30 mouse cellular contexts compared by ENCODE assay signal in the genomic region with DNA sequence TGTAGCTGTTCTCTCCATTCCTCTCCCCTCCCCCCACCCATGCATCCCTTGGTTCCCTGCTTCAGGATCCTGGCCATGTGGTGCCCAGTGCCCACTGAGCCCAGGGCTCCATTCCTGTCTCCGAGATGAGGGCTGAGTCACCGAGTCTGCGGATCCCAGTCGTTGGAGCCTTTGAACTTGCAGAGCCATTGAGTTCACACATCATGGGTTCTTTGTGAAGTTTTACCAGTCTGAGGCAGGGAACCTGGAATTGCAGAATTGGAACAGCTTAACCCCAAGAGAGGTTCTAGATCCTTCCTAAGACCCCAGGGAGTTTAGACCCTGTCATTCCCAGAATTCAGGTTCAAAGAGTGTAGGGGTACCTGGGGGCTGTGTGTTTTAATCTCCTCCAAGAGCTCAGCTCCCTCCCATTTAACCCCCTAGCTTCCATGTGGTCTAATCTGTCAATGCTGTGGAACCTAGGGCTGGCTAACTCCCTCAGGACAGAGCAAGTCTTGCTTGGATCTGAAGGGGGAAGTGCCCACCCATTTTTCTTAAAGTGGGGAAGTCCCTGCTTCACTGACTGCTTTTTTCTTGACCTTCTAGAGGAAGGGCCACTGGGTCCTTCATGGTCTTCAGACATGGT. TPM values are rescaled to one million over a fixed set of nuclear protein-coding genes. Genes with fewer than 3 reads are reported as not detected.
A peak's percentile ranks its signal among the peaks of the same experiment; 100 is the strongest.
DNase-seq lines count a peak whose midpoint lies in the region; ATAC-seq and TF ChIP-seq lines count a peak whose summit lies in the region.
"Had no signal": no experiment of that assay in that cellular context is flagged by ENCODE, and none has a peak within 500 bp of the region (broad histone marks: within the 10 kb centered on the region; RNA-seq: fewer than 3 reads in every experiment).

No protein-coding gene starts in this region.

- H3K9ac ChIP-seq in midbrain, embryonic 16.5 days (ENCODE audit: low read depth, low read length), result no peak overlapping the region
- no peak overlapping the region for H3K9ac ChIP-seq in midbrain, embryonic 15.5 days
- H3K9ac ChIP-seq: embryonic facial prominence, embryonic 13.5 days; forebrain, embryonic 15.5 days; hindbrain, embryonic 14.5 days; kidney, embryonic 15.5 days; limb, embryonic 15.5 days; liver, embryonic 13.5 days had no signal

- H3K4me3 ChIP-seq in cerebellum, adult 2 months (replicated peaks; ENCODE audit: insufficient read depth, low read depth, low read length), result peak overlapping the region; percentile 6
- H3K4me3 ChIP-seq in midbrain, embryonic 16.5 days (ENCODE audit: low read depth, low read length), result no peak overlapping the region
- no peak overlapping the region for H3K4me3 ChIP-seq in midbrain, embryonic 15.5 days
- H3K4me3 ChIP-seq: embryonic facial prominence, embryonic 13.5 days; forebrain, embryonic 10.5 days; forebrain, embryonic 15.5 days; kidney, embryonic 15.5 days; layer of hippocampus, adult 2 months; limb, embryonic 15.5 days; liver, embryonic 13.5 days had no signal

- no peaks in the 10 kb centered on the region for H3K27me3 ChIP-seq in cerebellum, adult 2 months (ENCODE audit: control insufficient read depth, insufficient read depth, low read length)
- peaks cover 6% of the 10 kb centered on the region for H3K27me3 ChIP-seq in midbrain, embryonic 16.5 days (ENCODE audit: control insufficient read depth, insufficient read depth, low read depth, low read length)
- peaks cover under 1% of the 10 kb centered on the region for H3K27me3 ChIP-seq in midbrain, embryonic 15.5 days (replicated peaks)

- intact Hi-C loops in heart, postnatal 10 days (cut with DNase I), result no loop called here

- peaks cover 66% of the 10 kb centered on the region for H3K4me1 ChIP-seq in cerebellum, adult 2 months (ENCODE audit: control insufficient read depth, insufficient read depth, low read length)
- H3K4me1 ChIP-seq in midbrain, embryonic 16.5 days (ENCODE audit: control insufficient read depth, insufficient read depth, low read length), result peaks cover under 1% of the 10 kb centered on the region; the same call in 1 of the 2 replicates
- H3K4me1 ChIP-seq in midbrain, embryonic 15.5 days, result peaks cover 17% of the 10 kb centered on the region
- H3K4me1 ChIP-seq: forebrain, embryonic 15.5 days; liver, embryonic 13.5 days had no signal

- H3K27ac ChIP-seq in cerebellum, adult 2 months (ENCODE audit: insufficient read depth, low read length), result peak overlapping the region; percentile 90
- H3K27ac ChIP-seq in midbrain, embryonic 16.5 days (ENCODE audit: low read length), result no peak overlapping the region
- H3K27ac ChIP-seq in midbrain, embryonic 15.5 days, result no peak overlapping the region
- H3K27ac ChIP-seq: embryonic facial prominence, embryonic 13.5 days; forebrain, embryonic 15.5 days; hindbrain, embryonic 14.5 days; kidney, embryonic 15.5 days; layer of hippocampus, adult 2 months; limb, embryonic 15.5 days; liver, embryonic 13.5 days had no signal

- peak; percentile 49 for DNase-seq in cerebellum, adult 11 months
- peak; percentile 62 to 78 for DNase-seq in cerebellum, adult 2 months
- peak; percentile 53 to 57 for DNase-seq in cerebellum, postnatal 36 days
- no peak for DNase-seq in heart, postnatal 10 days
- DNase-seq: adrenal gland, postnatal 10 days; gastrocnemius, postnatal 10 days; kidney, adult 11 months; kidney, postnatal 25 days; liver, embryonic 13.5 days; lung, adult 18-20 months; midbrain, embryonic 14.5 days; right cerebral cortex, postnatal 25 days had no signal

- H3K36me3 ChIP-seq in midbrain, embryonic 16.5 days (ENCODE audit: control insufficient read depth, insufficient read depth, low read length), result no peaks in the 10 kb centered on the region
- no peaks in the 10 kb centered on the region for H3K36me3 ChIP-seq in midbrain, embryonic 15.5 days (replicated peaks)
- H3K36me3 ChIP-seq: embryonic facial prominence, embryonic 13.5 days; forebrain, embryonic 10.5 days; forebrain, embryonic 15.5 days; G1E; kidney, embryonic 15.5 days; limb, embryonic 15.5 days; liver, embryonic 13.5 days had no signal

- ATAC-seq in cerebellum, adult (ENCODE audit: insufficient number of reproducible peaks, low FRiP score, low TSS enrichment), result no peak
- ATAC-seq in midbrain, embryonic 16.5 days, result no peak
- no peak for ATAC-seq in midbrain, embryonic 15.5 days (replicated peaks)
- ATAC-seq: forebrain, embryonic 15.5 days; inflammation-experienced regulatory T-cells, adult 6 months; lung, postnatal 0 days; Patski had no signal

- WGBS in cerebellum, adult 2 months, result 2% methylated on average over 4 of the region's 4 CpGs
- 40% methylated on average over 4 of the region's 4 CpGs for WGBS in midbrain, embryonic 16.5 days
- WGBS in midbrain, embryonic 15.5 days, result 52% methylated on average over 4 of the region's 4 CpGs

- no peaks in the 10 kb centered on the region for H3K9me3 ChIP-seq in midbrain, embryonic 16.5 days (replicated peaks; ENCODE audit: control insufficient read depth, low read length, poor library complexity, severe bottlenecking)
- no peaks in the 10 kb centered on the region for H3K9me3 ChIP-seq in midbrain, embryonic 15.5 days
- H3K9me3 ChIP-seq: embryonic facial prominence, embryonic 13.5 days; forebrain, embryonic 10.5 days; forebrain, embryonic 15.5 days; G1E; kidney, embryonic 15.5 days; limb, embryonic 15.5 days; liver, embryonic 13.5 days had no signal

- H3K4me2 ChIP-seq in midbrain, embryonic 16.5 days (ENCODE audit: low read length), result no peak overlapping the region
- no peak overlapping the region for H3K4me2 ChIP-seq in midbrain, embryonic 15.5 days
- H3K4me2 ChIP-seq: embryonic facial prominence, embryonic 13.5 days; forebrain, embryonic 15.5 days; heart, embryonic 11.5 days; hindbrain, embryonic 14.5 days; kidney, embryonic 15.5 days; limb, embryonic 15.5 days; liver, embryonic 13.5 days had no signal

- no peak for TF ChIP-seq CTCF in cerebellum, adult 2 months (IDR thresholded peaks at IDR 0.05; ENCODE audit: borderline replicate concordance, insufficient read depth, low read depth, low read length)

- no peak for TF ChIP-seq POLR2A in cerebellum, adult 2 months (IDR thresholded peaks at IDR 0.05; ENCODE audit: borderline replicate concordance, insufficient read depth, low read length)

RNA-seq across cellular contexts. Expression of a gene that starts 6.9 kb away (rescaled TPM):
- polyA plus RNA-seq in cerebellum, adult 2 months (2012; rRNA removed), result 80.1 and 87.2 TPM in 2 replicates
- 3.8 TPM in 2 replicates for polyA plus RNA-seq in midbrain, embryonic 16.5 days (2015; fragmentation: Nextera tagmentation; extraction: Ambion mirVana)
- 10 to 100 TPM; 20.6 to 24.7 TPM for total RNA-seq in heart, postnatal 10 days (2021)
- 4.6 and 4.7 TPM in 2 replicates for polyA plus RNA-seq in midbrain, embryonic 15.5 days (2015; fragmentation: Nextera tagmentation; extraction: Ambion mirVana)
- total RNA-seq: common myeloid progenitor, adult 5-6 weeks; G1E; hematopoietic stem cell, adult 5-6 weeks; neutrophil, adult 5-6 weeks had no signal
- polyA plus RNA-seq: G1E; inflammation-experienced regulatory T-cells, adult 6 months; Patski had no signal

Comparison
In these comparisons a context has a peak if more than half of its experiments do, and no peak if none do; other contexts are left out.
1. DNase-seq: peak in cerebellum, adult 11 months (single experiment), cerebellum, adult 2 months (2 of 2) and cerebellum, postnatal 36 days (2 of 2); none in heart, postnatal 10 days (0 of 2).
2. RNA of a gene that starts 6.9 kb away (polyA plus RNA-seq): 80.1 to 87.2 TPM in cerebellum, adult 2 months; 4.6 to 4.7 TPM in midbrain, embryonic 15.5 days and 3.8 TPM in midbrain, embryonic 16.5 days; every median in the first group is over 10 times any median in the second.